Mouse (Mus musculus): ENCODE data around the gene Tspo2.

GRCm38 (mm10) chr17:48407154-48407553 lies 44.2 kb downstream of the Tspo2 start:
- no peak for TF ChIP-seq GATA1 (IDR thresholded peaks at IDR 0.05; ENCODE audit: borderline replicate concordance, low read length)
- TF ChIP-seq FLI1 (IDR thresholded peaks at IDR 0.05; ENCODE audit: low read length) = no peak

Data from megakaryocyte, embryonic 14.5 days (primary cell).